ENCODE assay signal across 20 mouse cellular contexts in genomic region chr4:127374645-127375044, GRCm38 (mm10). TPM values are rescaled to one million over a fixed set of nuclear protein-coding genes. Genes with fewer than 3 reads are reported as not detected.
A peak's percentile ranks its signal among the peaks of the same experiment; 100 is the strongest.
DNase-seq lines count a peak whose midpoint lies in the region; ATAC-seq and TF ChIP-seq lines count a peak whose summit lies in the region.
"Had no signal": no experiment of that assay in that cellular context is flagged by ENCODE, and none has a peak within 500 bp of the region (broad histone marks: within the 10 kb centered on the region; RNA-seq: fewer than 3 reads in every experiment).

No protein-coding gene starts in this region.

- no peak for ATAC-seq in kidney, postnatal 0 days (replicated peaks; ENCODE audit: low FRiP score, low read depth)
- ATAC-seq: forebrain, embryonic 16.5 days; inflammation-experienced regulatory T-cells, adult 6 months had no signal

- no peak overlapping the region for H3K27ac ChIP-seq in kidney, postnatal 0 days
- no peak overlapping the region for H3K27ac ChIP-seq in ES-Bruce4 (ENCODE audit: insufficient read depth, low read length)
- H3K27ac ChIP-seq: embryonic facial prominence, embryonic 12.5 days; hindbrain, embryonic 15.5 days had no signal

- H3K27me3 ChIP-seq in kidney, postnatal 0 days (ENCODE audit: insufficient read depth, low read length) = no peaks in the 10 kb centered on the region
- no peaks in the 10 kb centered on the region for H3K27me3 ChIP-seq in E14TG2a.4 (ENCODE audit: insufficient read depth, low read length)
- H3K27me3 ChIP-seq in ES-Bruce4 (ENCODE audit: control insufficient read depth, insufficient read depth, low read length, poor library complexity, severe bottlenecking) = no peaks in the 10 kb centered on the region
- H3K27me3 ChIP-seq: embryonic facial prominence, embryonic 12.5 days; hindbrain, embryonic 15.5 days had no signal

- TF ChIP-seq EP300 in ES-Bruce4 (IDR thresholded peaks at IDR 0.05; ENCODE audit: insufficient read depth, low read depth, low read length) = no peak

- DNase-seq in kidney, postnatal 0 days (ENCODE audit: low spot score) = no peak
- DNase-seq in kidney, adult 11 months = no peak
- DNase-seq in ZHBTc4 (ENCODE audit: low read depth, low spot score) = peak; percentile 74
- DNase-seq in lung, postnatal 36 days = no peak
- DNase-seq in cerebellum, postnatal 10 days = no peak
- DNase-seq: adrenal gland, postnatal 10 days; cerebellum, adult 11 months; cerebellum, adult 8-10 months; cerebellum, postnatal 25 days; gastrocnemius, postnatal 10 days had no signal

- WGBS in kidney, postnatal 0 days = 85% methylated on average over 4 of the region's 4 CpGs

- H3K9me3 ChIP-seq in kidney, postnatal 0 days (replicated peaks; ENCODE audit: low read length) = no peaks in the 10 kb centered on the region
- no peaks in the 10 kb centered on the region for H3K9me3 ChIP-seq in E14TG2a.4 (ENCODE audit: low read length)
- H3K9me3 ChIP-seq in ES-Bruce4 (replicated peaks; ENCODE audit: control insufficient read depth, insufficient read depth, low read length, poor library complexity, severe bottlenecking) = no peaks in the 10 kb centered on the region
- H3K9me3 ChIP-seq: embryonic facial prominence, embryonic 12.5 days; heart, embryonic 12.5 days; hindbrain, embryonic 15.5 days had no signal

- no peak overlapping the region for H3K4me2 ChIP-seq in kidney, postnatal 0 days (ENCODE audit: low read length)
- H3K4me2 ChIP-seq: embryonic facial prominence, embryonic 12.5 days; heart, embryonic 12.5 days; hindbrain, embryonic 15.5 days had no signal

- H3K36me3 ChIP-seq in kidney, postnatal 0 days (ENCODE audit: insufficient read depth, low read length) = no peaks in the 10 kb centered on the region
- H3K36me3 ChIP-seq in E14TG2a.4 (ENCODE audit: insufficient read depth, low read length) = no peaks in the 10 kb centered on the region
- no peaks in the 10 kb centered on the region for H3K36me3 ChIP-seq in ES-Bruce4 (ENCODE audit: control insufficient read depth, insufficient read depth, low read length, poor library complexity, severe bottlenecking)
- H3K36me3 ChIP-seq: embryonic facial prominence, embryonic 12.5 days; heart, embryonic 12.5 days; hindbrain, embryonic 15.5 days had no signal

- no peak overlapping the region for H3K9ac ChIP-seq in kidney, postnatal 0 days (ENCODE audit: low read depth, low read length)
- H3K9ac ChIP-seq in ES-Bruce4 (ENCODE audit: low read depth, poor library complexity, severe bottlenecking) = no peak overlapping the region
- H3K9ac ChIP-seq: embryonic facial prominence, embryonic 12.5 days; heart, embryonic 12.5 days; hindbrain, embryonic 15.5 days had no signal

- no peaks in the 10 kb centered on the region for H3K4me1 ChIP-seq in kidney, postnatal 0 days (replicated peaks; ENCODE audit: insufficient read depth, low read length)
- H3K4me1 ChIP-seq in E14TG2a.4 (replicated peaks; ENCODE audit: low read depth, low read length) = peaks cover 54% of the 10 kb centered on the region
- peaks cover 2% of the 10 kb centered on the region for H3K4me1 ChIP-seq in ES-Bruce4 (ENCODE audit: control insufficient read depth, insufficient read depth, low read length)
- H3K4me1 ChIP-seq: embryonic facial prominence, embryonic 12.5 days had no signal

- no peak overlapping the region for H3K4me3 ChIP-seq in kidney, postnatal 0 days (replicated peaks; ENCODE audit: low read depth, low read length)
- H3K4me3 ChIP-seq in E14TG2a.4 (replicated peaks; ENCODE audit: low read length) (no peak overlapping the region), ES-Bruce4 (ENCODE audit: low read depth, low read length) (no peak overlapping the region)
- H3K4me3 ChIP-seq: embryonic facial prominence, embryonic 12.5 days; heart, embryonic 12.5 days; hindbrain, embryonic 15.5 days had no signal

- TF ChIP-seq CTCF in kidney, postnatal 0 days (IDR thresholded peaks at IDR 0.05; ENCODE audit: low read depth) = peak; percentile 10; the same call in 1 of the 2 replicates
- TF ChIP-seq CTCF in E14TG2a.4 (conservative IDR thresholded peaks at IDR 0.05; ENCODE audit: low read length) = peak; percentile 56
- TF ChIP-seq CTCF in ES-Bruce4 (IDR thresholded peaks at IDR 0.05; ENCODE audit: low read depth, low read length) = peak; percentile 58

- no peak for TF ChIP-seq POLR2A in ES-Bruce4 (IDR thresholded peaks at IDR 0.05; ENCODE audit: insufficient read depth, low read length)

RNA-seq across cellular contexts. Expression of gene Gjb5, which starts 16.7 kb away (rescaled TPM):
- polyA plus RNA-seq in kidney, postnatal 0 days (2015; fragmentation: Nextera tagmentation; extraction: Ambion mirVana) = 1.3 and 1.4 TPM in 2 replicates
- 15.9 and 16.5 TPM in 2 replicates for polyA plus RNA-seq in ES-Bruce4 (2011; ENCODE audit: insufficient read depth, insufficient read length, low read depth, missing spikeins)
- polyA plus RNA-seq: cortical plate, adult 2 months; inflammation-experienced regulatory T-cells, adult 6 months had no signal

RNA-seq across cellular contexts. Expression of gene Gjb4, which starts 20.8 kb away (rescaled TPM):
- 1.2 and 1.8 TPM in 2 replicates for polyA plus RNA-seq in kidney, postnatal 0 days (2015; fragmentation: Nextera tagmentation; extraction: Ambion mirVana)
- 2.1 and 2.6 TPM in 2 replicates for polyA plus RNA-seq in ES-Bruce4 (2011; ENCODE audit: insufficient read depth, insufficient read length, low read depth, missing spikeins)
- polyA plus RNA-seq: cortical plate, adult 2 months; embryonic facial prominence, embryonic 12.5 days; forebrain, embryonic 11.5 days; forebrain, embryonic 16.5 days; frontal cortex, adult 2 months; heart, embryonic 12.5 days; hindbrain, embryonic 15.5 days; inflammation-experienced regulatory T-cells, adult 6 months had no signal

RNA-seq across cellular contexts. Expression of gene Gjb3, which starts 44.0 kb away (rescaled TPM):
- 1.1 and 1.8 TPM in 2 replicates for polyA plus RNA-seq in kidney, postnatal 0 days (2015; fragmentation: Nextera tagmentation; extraction: Ambion mirVana)
- 57.2 and 66.7 TPM in 2 replicates for polyA plus RNA-seq in ES-Bruce4 (2011; ENCODE audit: insufficient read depth, insufficient read length, low read depth, missing spikeins)
- polyA plus RNA-seq: forebrain, embryonic 16.5 days; heart, embryonic 12.5 days had no signal

Comparison
In these comparisons a context has a peak if more than half of its experiments do, and no peak if none do; other contexts are left out.
1. RNA of gene Gjb3, which starts 44.0 kb away (polyA plus RNA-seq): 57.2 to 66.7 TPM in ES-Bruce4; 1.1 to 1.8 TPM in kidney, postnatal 0 days; every median in the first group is over 10 times any median in the second.
2. Peak in every context shown above with its lines, with median percentiles within 50 percentile points of each other: CTCF ChIP-seq.